Mouse (Mus musculus): Measurements from ENCODE around the gene Dlgap5. TPM values are rescaled to one million over a fixed set of nuclear protein-coding genes. Genes with fewer than 3 reads are reported as not detected.

The Dlgap5 gene
- total RNA-seq (2012; rRNA removed) (45.0 and 52.0 TPM in 2 replicates), polyA plus RNA-seq (2012; ENCODE audit: insufficient read depth in 1 of 2, insufficient read length in 2 of 2, low read depth in 1 of 2, low replicate concordance in 2 of 2, missing spikeins in 1 of 2) (10 to 100 TPM; 62.4 to 71.2 TPM)

GRCm38 (mm10) chr14:47417775-47418665 lies at the start of gene Dlgap5:
TSS of gene Dlgap5 (minus strand) at chr14:47418407.
- Histone ChIP-seq H3K4me3 (ENCODE audit: control insufficient read depth in 1 of 2, insufficient read depth in 1 of 2, low read depth in 2 of 2, low read length in 2 of 2) (peak within 1 kb of the TSS; percentile 71 to 93), H3K79me2 (ENCODE audit: control insufficient read depth, insufficient read depth, low read length, poor library complexity) (peaks cover 10% of the 10 kb centered on the region), H3K4me1 (ENCODE audit: control insufficient read depth in 1 of 2, insufficient read depth in 2 of 2, low read length in 2 of 2) (peaks cover 0 to 8% of the 10 kb centered on the region in 2 experiments; a peak in 2 of 4 replicates), H3K27ac (ENCODE audit: control insufficient read depth, low read depth, low read length) (peak within 1 kb of the TSS; percentile 78), H3K27me3 (ENCODE audit: control insufficient read depth in 1 of 2, insufficient read depth in 2 of 2, low read length in 2 of 2) (no peaks in the 10 kb centered on the region), H3K9me3 (replicated peaks; ENCODE audit: insufficient read depth, low read length) (no peaks in the 10 kb centered on the region), H3K36me3 (ENCODE audit: control insufficient read depth in 1 of 2, insufficient read depth in 2 of 2, low read length in 2 of 2) (peaks cover 2 to 3% of the 10 kb centered on the region in 2 experiments; a peak in 2 of 4 replicates), H3K9ac (ENCODE audit: control insufficient read depth, low read depth, low read length, poor library complexity, severe bottlenecking) (peak within 1 kb of the TSS; percentile 90)
- peak; percentile 97 for DNase-seq (ENCODE audit: low read depth, low spot score)
- TF ChIP-seq POLR2AphosphoS2 (IDR thresholded peaks at IDR 0.05; ENCODE audit: low read length) (peak; percentile 65; the same call in 1 of the 2 replicates), TBP (IDR thresholded peaks at IDR 0.05; ENCODE audit: low read depth, low read length) (peak; percentile 61; the same call in 1 of the 2 replicates), MEF2A (IDR thresholded peaks at IDR 0.05; ENCODE audit: extremely low read depth, insufficient replicate concordance, low read depth, low read length, poor library complexity, severe bottlenecking) (no peak), USF2 (IDR thresholded peaks at IDR 0.05; ENCODE audit: borderline replicate concordance in 1 of 2, insufficient read depth in 1 of 2, low read depth in 1 of 2, low read length in 2 of 2) (no peak), POLR2A (IDR thresholded peaks at IDR 0.05; ENCODE audit: control insufficient read depth in 1 of 2, insufficient read depth in 1 of 2, low read depth in 1 of 2, low read length in 2 of 2, poor library complexity in 1 of 2) (peak in 1 of 2 experiments; percentile 65; a peak in 2 of 4 replicates), ELF1 (IDR thresholded peaks at IDR 0.05; ENCODE audit: low read depth, low read length) (peak; percentile 85), USF1 (IDR thresholded peaks at IDR 0.05; ENCODE audit: low read depth, low read length) (no peak), MXI1 (IDR thresholded peaks at IDR 0.05; ENCODE audit: low read depth, low read length) (peak; percentile 52; the same call in 1 of the 2 replicates), ZC3H11A (IDR thresholded peaks at IDR 0.05; ENCODE audit: low read depth, low read length) (no peak), GATA1 (IDR thresholded peaks at IDR 0.05; ENCODE audit: low read depth, low read length) (no peak), ETS1 (IDR thresholded peaks at IDR 0.05; ENCODE audit: low read depth, low read length) (no peak), E2F4 (IDR thresholded peaks at IDR 0.05; ENCODE audit: borderline replicate concordance, low read depth, low read length) (peak; percentile 84; the same call in 1 of the 2 replicates), ZNF384 (IDR thresholded peaks at IDR 0.05; ENCODE audit: low read depth, low read length) (no peak), MAFK (IDR thresholded peaks at IDR 0.05; ENCODE audit: borderline replicate concordance, low read depth, low read length) (no peak), SIN3A (IDR thresholded peaks at IDR 0.05; ENCODE audit: low read length) (peak; percentile 95), MAZ (IDR thresholded peaks at IDR 0.05; ENCODE audit: low read depth, low read length) (no peak; the same call in 1 of the 2 replicates), MAX (IDR thresholded peaks at IDR 0.05; ENCODE audit: low read length) (no peak), TAL1 (IDR thresholded peaks at IDR 0.05; ENCODE audit: low read length) (no peak), CTCF (IDR thresholded peaks at IDR 0.05 in 2 of 3, conservative IDR thresholded peaks at IDR 0.05 in 1 of 3; ENCODE audit: control insufficient read depth in 1 of 3, insufficient read depth in 1 of 3, low read depth in 2 of 3, low read length in 3 of 3, poor library complexity in 1 of 3, severe bottlenecking in 1 of 3) (no peak), ZMIZ1 (IDR thresholded peaks at IDR 0.05; ENCODE audit: low read depth, low read length) (0 out of 2 replicates have a peak, but pooled peaks have one; percentile 51), NELFE (IDR thresholded peaks at IDR 0.05; ENCODE audit: low read depth, low read length) (peak; percentile 72), EP300 (IDR thresholded peaks at IDR 0.05; ENCODE audit: low read depth in 1 of 2, low read length in 2 of 2) (no peak), NRF1 (IDR thresholded peaks at IDR 0.05; ENCODE audit: insufficient read depth, low read depth, low read length, poor library complexity, severe bottlenecking) (no peak), HCFC1 (IDR thresholded peaks at IDR 0.05; ENCODE audit: low read depth, low read length) (peak; percentile 80), GABPA (IDR thresholded peaks at IDR 0.05; ENCODE audit: low read depth, low read length) (no peak)
